Mouse (Mus musculus) MEL (cell line): ENCODE measurements at regions not wholly inside any gene's neighbourhood (a gene's known extent, or its start where the extent isn't known, plus 50 kb on each side); places are given as distances from the start of the nearest gene placed in this dataset.

ENCODE experiments used
- CHD2 ChIP-seq: IDR thresholded peaks from 2 replicates; pipeline ENCODE4 v1.6.1; 2011; ENCODE audit warnings: low read length, improper control_type of control experiment
- CTCF ChIP-seq, 3 experiments: IDR thresholded peaks in 2 of 3; conservative IDR thresholded peaks in 1 of 3; 2 replicates each; pipeline ENCODE4 v1.5.1; 2011 to 2012; ENCODE audit warnings: low read length in 3 of 3, low read depth in 2 of 3, mild to moderate bottlenecking in 2 of 3, improper control_type of control experiment in 1 of 3, inconsistent platforms in 1 of 3, mixed read lengths in 1 of 3, moderate library complexity in 1 of 3; ENCODE audit not compliant: control insufficient read depth in 1 of 3, insufficient read depth in 1 of 3, poor library complexity in 1 of 3, severe bottlenecking in 1 of 3
- GATA1 ChIP-seq: IDR thresholded peaks from 2 replicates; pipeline ENCODE4 v1.6.1; 2011; ENCODE audit warnings: low read depth, low read length, improper control_type of control experiment
- HCFC1 ChIP-seq: IDR thresholded peaks from 2 replicates; pipeline ENCODE4 v1.6.1; 2012; ENCODE audit warnings: low read depth, mild to moderate bottlenecking, inconsistent platforms, low read length, improper control_type of control experiment, moderate library complexity
- KAT2A ChIP-seq: conservative IDR thresholded peaks from 2 replicates; pipeline ENCODE4 v1.6.1; 2012; ENCODE audit warnings: low read depth, low read length, improper control_type of control experiment, inconsistent platforms
- MAZ ChIP-seq: IDR thresholded peaks from 2 replicates; pipeline ENCODE4 v1.6.1; 2012; ENCODE audit warnings: low read depth, mild to moderate bottlenecking, inconsistent platforms, low read length, improper control_type of control experiment
- NELFE ChIP-seq: IDR thresholded peaks from 2 replicates; pipeline ENCODE4 v1.6.1; 2011; ENCODE audit warnings: low read depth, low read length, improper control_type of control experiment
- UBTF ChIP-seq: IDR thresholded peaks from 2 replicates; pipeline ENCODE4 v1.6.1; 2012; ENCODE audit warnings: low read depth, mild to moderate bottlenecking, inconsistent platforms, low read length, improper control_type of control experiment, moderate library complexity, borderline replicate concordance; ENCODE audit not compliant: insufficient read depth
- ZKSCAN1 ChIP-seq: IDR thresholded peaks from 2 replicates; pipeline ENCODE4 v1.6.1; 2012; ENCODE audit warnings: low read depth, mild to moderate bottlenecking, inconsistent platforms, low read length, improper control_type of control experiment, moderate library complexity

DNA sequence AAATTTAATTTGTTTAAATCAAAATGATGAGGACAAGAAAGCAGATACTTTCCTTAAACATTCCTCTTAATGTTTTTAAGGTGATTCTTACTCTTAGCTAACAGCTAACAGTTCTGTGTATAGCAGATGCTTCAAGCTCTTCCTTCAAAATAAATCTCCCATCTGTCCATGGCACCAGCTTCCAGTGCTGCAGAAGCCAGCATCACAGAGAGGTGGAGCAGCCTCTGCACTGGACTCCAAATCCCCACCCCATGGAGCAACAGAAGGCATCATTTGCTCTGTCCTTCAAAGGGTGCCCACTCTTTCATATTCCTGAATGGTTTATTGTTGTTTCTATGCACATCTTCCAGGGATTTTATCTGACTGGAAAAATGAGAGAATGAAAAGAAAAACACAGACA lies 183.1 kb downstream of the Lrrc3b start:
- TF ChIP-seq ZKSCAN1 (no peak), CTCF (IDR thresholded peaks at IDR 0.05 in 2 of 3, conservative IDR thresholded peaks at IDR 0.05 in 1 of 3; ENCODE audit: control insufficient read depth in 1 of 3, insufficient read depth in 1 of 3, low read depth in 2 of 3, low read length in 3 of 3, poor library complexity in 1 of 3, severe bottlenecking in 1 of 3) (no peak), UBTF (no peak), NELFE (no peak), HCFC1 (no peak), GATA1 (no peak), KAT2A (no peak), CHD2 (no peak), MAZ (no peak)
